Mouse (Mus musculus) megakaryocyte, adult 5-6 weeks (primary cell): ENCODE data around the gene Ttll4. TPM values are rescaled to one million over a fixed set of nuclear protein-coding genes. Genes with fewer than 3 reads are reported as not detected.
A peak's percentile ranks its signal among the peaks of the same experiment; 100 is the strongest.

ENCODE experiments used
- ATAC-seq: 2 replicates; pipeline ENCODE4 v1.8.0; 2016; ENCODE audit warnings: mild to moderate bottlenecking, inconsistent platforms; ENCODE audit not compliant: poor library complexity, severe bottlenecking
- total RNA-seq, 2 experiments: library from RNA; stranded (forward) in 1 of 2; stranded (reverse) in 1 of 2; fragments of 153-499, 151-499 nt in 1 of 2; fragments of 221-1000, 200-1000 nt in 1 of 2; gene quantifications; 2 replicates each; pipeline versions ENCODE4 v1.2.3 to v1.2.4; 2015 to 2017

Gene Ttll4
- total RNA-seq, 2 experiments from 2014 or later: 9.3 to 9.4 TPM

DNA sequence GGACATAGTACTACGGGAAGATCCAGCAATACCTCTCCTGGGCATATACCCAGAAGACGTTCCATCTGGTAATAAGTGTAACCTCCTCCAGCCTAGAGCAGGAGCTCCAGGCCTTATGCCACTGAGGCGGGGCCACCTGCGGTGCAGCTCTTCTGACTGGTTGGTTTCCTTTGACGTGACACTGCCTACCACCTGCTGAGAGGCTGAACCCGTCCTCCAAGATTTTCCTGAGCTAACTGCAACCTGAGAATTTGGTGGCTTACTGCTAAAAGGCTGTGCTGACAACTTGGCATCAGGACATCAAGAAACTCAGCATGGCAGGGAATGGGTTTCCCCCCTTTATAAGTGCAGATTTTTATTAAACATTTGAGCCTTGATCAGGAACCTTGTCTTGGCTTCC, 48.0 kb downstream of the Ttll4 start:
- no peak for ATAC-seq

- ATAC-seq: no peak
Observed at GRCm38 (mm10) chr1:74712046-74712445, 50.5 kb downstream of the Ttll4 start.

- peak; percentile 66 for ATAC-seq
Observed at GRCm38 (mm10) chr1:74712461-74713098, 51.0 kb downstream of the Ttll4 start.

GRCm38 (mm10) chr1:74713099-74713858, 51.7 kb downstream of the Ttll4 start, which contains the start of gene Cyp27a1:
Gene Cyp27a1 (plus strand): TSS chr1:74713574.
- peak; percentile 57 for ATAC-seq

DNA sequence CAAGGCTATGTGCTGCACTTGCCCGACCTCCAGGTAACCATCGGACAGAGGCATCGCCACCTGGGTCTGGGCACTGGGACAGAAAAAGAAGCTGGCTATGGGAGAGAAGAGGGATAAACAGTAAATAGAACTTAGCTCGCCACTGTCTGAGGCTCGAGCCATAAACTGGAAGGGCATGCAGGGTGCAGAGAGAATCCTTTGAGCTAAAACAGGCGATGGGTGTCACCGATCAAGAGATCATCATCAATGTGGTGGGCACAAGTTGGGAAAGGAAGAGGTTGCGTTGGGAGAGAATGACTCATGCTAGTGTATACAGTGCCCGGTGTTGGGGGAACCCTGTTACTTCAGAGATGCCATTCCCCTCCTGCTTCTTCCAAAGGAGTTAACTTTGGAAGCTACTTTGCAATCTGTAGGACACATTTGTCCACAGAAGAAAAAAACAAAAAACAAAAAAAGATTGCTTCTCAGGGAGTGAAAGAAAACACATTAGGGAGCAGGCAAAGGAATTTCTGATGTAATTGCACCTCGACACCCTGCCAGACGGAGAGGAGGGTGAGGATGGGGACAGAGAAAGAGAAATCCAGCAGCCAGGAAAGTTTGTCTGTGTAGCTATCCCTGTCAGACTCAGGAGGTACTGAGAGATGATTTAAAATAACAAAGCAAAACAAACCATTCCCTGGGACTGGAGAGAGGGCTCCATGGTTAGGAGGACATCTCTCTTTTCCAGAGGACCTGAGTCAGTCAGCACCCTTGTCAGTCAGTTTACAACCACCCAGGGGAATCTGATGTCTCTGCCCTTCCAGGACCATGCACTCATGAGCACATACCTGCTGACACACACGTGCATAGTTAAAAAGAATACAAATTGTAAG, 52.5 kb downstream of the Ttll4 start:
- ATAC-seq: no peak

GRCm38 (mm10) chr1:74714967-74715366, 53.4 kb downstream of the Ttll4 start:
- ATAC-seq: no peak

GRCm38 (mm10) chr1:74715468-74715867, 53.9 kb downstream of the Ttll4 start:
- peak; percentile 72 for ATAC-seq

GRCm38 (mm10) chr1:74715886-74716285, 54.3 kb downstream of the Ttll4 start:
- no peak for ATAC-seq

DNA sequence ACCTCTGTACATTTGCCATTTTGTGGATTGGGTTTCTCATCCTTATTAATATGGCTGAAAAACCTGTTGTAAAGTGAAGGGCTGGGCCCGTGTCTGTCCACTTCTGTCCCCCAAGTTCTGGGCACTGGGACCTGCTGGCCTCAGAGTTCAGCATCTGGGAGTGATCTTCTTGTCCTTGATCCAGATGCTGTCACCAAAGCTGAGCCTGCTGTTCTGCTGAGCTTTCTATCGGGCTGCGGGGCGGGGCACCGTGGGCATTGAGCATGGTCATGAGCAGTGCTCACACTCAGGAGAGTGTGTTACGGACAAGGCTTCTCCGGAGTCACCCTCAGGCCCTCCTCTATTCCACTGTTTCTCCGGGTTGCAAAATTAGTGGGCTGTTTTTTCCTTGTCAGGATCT, 56.6 kb downstream of the Ttll4 start:
- ATAC-seq: no peak

- ATAC-seq: no peak
Observed at GRCm38 (mm10) chr1:74719281-74719680, 57.7 kb downstream of the Ttll4 start.

- no peak for ATAC-seq
Observed at GRCm38 (mm10) chr1:74721657-74722056, 60.1 kb downstream of the Ttll4 start.

DNA sequence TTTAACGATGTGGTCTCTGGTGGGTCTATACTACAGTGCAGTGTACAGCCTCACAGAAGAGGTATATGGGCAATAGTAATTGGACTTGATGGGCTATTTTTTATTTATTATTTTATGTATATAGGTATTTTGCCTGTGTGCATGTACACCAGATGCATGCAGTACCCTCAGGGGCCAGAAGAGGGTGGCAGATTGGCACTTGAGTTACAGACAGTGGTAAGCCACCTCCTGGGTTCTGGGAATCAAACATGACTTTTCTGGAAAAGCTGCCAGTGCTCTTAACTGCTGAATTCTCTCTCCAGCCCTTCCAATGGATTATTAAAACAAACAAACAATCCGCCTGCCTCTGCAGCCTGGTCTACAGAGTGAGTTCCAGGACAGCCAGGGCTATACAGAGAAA, 62.2 kb downstream of the Ttll4 start:
- no peak for ATAC-seq

GRCm38 (mm10) chr1:74726114-74726513, 64.6 kb downstream of the Ttll4 start:
- no peak for ATAC-seq

DNA sequence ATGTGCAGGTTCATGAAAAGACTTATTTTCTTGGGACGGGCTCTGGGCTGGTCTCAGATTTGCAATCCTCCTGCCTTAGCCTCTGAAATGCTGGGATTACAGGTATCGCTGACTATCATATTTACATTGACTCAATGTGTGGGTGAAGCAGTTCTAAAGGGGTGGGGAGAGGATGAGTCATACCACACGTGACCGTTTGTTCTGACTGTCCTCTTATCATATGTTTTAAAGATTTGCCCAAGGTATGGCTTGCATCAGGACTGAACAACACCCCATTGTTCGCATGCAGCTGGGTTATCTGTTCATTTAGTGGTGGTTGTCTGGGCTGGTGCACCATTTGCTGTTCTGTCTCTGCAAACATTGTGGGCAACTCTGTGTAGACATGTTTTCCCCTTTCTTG, 65.1 kb downstream of the Ttll4 start:
- no peak for ATAC-seq

GRCm38 (mm10) chr1:74728446-74728845, 66.9 kb downstream of the Ttll4 start:
- ATAC-seq: no peak

GRCm38 (mm10) chr1:74736977-74737376, 75.4 kb downstream of the Ttll4 start:
- ATAC-seq: no peak

- ATAC-seq: no peak
Observed at GRCm38 (mm10) chr1:74737500-74737899, 76.0 kb downstream of the Ttll4 start.

- no peak for ATAC-seq
Observed at GRCm38 (mm10) chr1:74740846-74741245, 79.3 kb downstream of the Ttll4 start.

GRCm38 (mm10) chr1:74747335-74747734, 85.8 kb downstream of the Ttll4 start:
- ATAC-seq: no peak

- ATAC-seq: peak; percentile 62
Observed at GRCm38 (mm10) chr1:74748643-74749271, 87.2 kb downstream of the Ttll4 start, which contains the start of gene Prkag3. Gene Prkag3 (minus strand): TSS chr1:74749221.

DNA sequence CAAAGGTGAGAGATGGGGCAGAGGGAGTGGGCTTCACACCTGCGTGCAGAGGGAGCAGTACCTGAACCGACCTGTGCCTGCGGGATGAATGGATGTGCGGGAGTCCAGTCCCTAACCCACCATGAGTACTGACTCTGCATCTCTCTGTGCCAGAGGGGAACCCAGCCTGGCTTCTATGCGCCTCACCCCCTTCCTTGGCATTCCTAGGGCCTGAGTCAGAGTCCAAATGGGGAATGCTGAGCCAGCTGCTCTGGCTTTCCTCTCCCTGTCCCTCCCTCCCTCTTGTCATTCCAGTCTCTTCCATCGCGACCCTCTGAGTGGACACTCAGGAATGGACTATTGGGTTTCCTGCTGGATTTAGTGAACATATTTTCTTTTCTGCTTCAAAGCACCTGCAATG, 87.8 kb downstream of the Ttll4 start:
- no peak for ATAC-seq
